Mouse (Mus musculus) mammary gland, adult 2 months (tissue): ENCODE results near the gene Art3. TPM values are rescaled to one million over a fixed set of nuclear protein-coding genes. Genes with fewer than 3 reads are reported as not detected.

Source experiments
- polyA plus RNA-seq: library from polyadenylated mRNA; depleted of rRNA; stranded (reverse); fragments of >200 nt; gene quantifications from 2 replicates; pipeline ENCODE4 v1.2.3, GENCODE M21; 2012; ENCODE audit warnings: low replicate concordance; rRNA removed

Art3 gene
- polyA plus RNA-seq = 41.7 and 96.6 TPM in 2 replicates

DNA sequence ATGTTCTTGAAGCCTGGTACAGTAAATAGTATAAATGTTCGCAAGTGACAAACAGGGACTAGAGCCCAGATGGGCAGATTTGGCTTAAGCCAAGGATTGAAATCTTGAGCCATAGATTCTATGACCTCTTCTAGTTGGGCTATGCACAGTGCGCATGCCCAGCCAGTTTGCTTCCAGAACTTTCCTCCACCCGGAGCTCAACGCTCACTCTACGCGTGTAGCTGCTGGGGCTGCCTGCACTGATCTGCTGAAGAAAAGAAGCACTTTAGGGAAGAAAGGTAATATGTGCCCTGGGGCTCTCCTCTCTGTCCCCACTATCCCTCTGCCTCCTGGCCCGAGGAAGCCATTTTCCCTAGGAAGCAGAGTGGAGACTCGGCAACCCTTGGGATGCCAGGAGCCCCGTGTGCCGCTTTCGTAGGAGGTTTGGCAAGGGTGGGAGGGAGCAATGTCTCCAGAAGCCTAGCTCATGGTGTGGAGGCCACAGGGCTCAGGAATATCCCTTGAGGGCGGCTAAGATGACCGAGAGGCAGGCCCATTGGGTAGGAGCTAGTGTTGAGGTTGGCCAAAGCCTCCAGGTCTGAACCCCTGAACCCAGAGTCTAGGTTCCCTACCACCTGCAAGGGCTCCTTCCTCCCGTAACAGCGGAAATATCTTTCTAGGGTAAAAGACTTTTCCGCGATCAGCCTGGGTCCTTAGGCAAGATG, at the start of gene Art3:
TSS of gene Art3 (plus strand) at position 193 of the 704 bp plus-strand sequence.

DNA sequence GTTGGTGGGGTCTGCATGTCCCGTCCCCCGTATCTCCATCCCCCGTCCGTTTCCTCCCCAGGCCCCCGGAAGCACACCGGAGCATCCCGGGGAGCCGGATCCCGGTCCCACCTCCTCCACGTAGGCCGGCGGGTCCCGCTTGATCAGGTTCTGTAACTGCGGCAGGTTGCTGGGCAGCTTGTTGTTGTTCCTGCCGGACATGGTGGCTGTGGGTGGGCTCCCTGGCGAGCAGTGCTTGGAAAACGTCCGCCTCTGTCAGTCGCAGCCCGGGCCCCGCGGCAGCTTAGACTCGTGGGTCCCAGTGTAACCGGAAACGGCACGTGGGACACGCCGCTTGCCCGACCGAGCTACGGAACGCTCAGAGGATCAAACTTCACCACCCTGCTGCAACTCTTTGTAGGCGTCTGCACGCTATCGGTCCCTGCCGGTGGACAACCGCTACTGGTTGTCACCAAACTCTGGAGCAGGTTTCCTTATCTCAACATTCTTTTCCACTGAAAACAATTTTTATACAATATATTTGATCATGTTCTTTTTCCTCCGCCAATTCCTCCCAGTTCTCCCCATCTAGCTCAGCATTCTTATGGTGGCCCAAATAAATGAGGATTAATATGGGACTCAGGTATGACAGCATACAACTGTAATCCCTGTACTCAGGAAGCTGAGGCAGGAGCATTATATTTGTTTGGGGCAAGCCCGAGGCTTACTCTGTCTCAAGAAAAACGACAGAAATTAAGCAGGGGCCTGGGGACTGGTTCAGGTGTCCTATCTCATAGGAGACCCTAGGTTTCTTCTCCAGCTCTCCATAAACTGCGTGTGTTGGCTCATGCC, 21.7 kb upstream of the Art3 start, which contains the start of gene Sdad1:
TSS of gene Sdad1 (minus strand) at position 799 of the 831 bp plus-strand sequence.

DNA sequence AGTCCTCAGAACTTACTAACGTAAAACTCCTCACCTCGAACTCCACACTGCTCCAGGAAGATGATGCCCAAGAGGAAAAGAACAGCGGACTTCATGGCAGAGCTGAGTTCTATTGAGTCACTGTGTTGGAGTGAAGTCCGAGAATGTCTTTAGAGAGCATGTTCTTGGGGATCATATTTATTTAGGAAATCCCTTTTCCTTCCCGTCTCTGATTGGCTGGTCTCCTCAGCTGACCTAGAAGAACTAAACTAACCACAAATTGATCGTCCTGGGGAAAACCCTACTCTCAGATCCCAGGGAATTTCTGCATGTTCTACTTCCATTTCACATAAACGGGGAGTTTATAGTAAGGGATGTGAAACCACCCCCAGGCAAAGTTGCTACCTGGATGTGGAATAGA, 3.7 kb upstream of the Art3 start, which contains the start of gene Cxcl9:
TSS of gene Cxcl9 (minus strand) at position 151 of the 400 bp plus-strand sequence.

DNA sequence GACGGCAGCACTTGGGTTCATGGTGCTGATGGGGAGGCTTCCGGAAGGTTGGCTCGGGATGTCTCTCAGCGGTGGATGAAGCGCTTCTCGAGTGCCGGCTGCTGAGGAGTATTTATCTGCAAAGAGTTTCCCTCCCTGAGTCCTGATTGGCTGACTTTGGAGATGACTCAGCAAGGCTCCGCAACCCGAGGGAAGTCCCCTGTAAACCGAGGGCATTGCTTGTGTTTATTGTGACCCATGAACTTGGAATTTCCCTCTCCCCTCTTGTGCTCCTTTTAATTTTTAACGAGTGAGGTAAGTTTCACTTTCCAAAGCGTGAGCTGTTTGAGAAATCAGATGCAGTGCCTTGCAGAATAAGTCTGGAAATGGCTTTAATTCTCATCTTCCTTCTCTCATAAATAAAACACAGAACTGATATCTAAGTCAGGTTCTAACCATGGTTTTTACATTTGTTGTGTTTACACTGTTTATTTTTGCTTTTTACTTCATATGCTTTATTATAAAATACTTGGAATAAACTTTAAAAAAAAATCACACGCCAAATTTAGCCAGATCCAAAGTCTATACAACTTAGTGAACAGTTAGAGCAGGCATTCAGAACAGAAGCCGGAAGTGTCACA, 17.3 kb downstream of the Art3 start, which contains the start of gene Cxcl10:
TSS of gene Cxcl10 (minus strand) at position 96 of the 620 bp plus-strand sequence.

DNA sequence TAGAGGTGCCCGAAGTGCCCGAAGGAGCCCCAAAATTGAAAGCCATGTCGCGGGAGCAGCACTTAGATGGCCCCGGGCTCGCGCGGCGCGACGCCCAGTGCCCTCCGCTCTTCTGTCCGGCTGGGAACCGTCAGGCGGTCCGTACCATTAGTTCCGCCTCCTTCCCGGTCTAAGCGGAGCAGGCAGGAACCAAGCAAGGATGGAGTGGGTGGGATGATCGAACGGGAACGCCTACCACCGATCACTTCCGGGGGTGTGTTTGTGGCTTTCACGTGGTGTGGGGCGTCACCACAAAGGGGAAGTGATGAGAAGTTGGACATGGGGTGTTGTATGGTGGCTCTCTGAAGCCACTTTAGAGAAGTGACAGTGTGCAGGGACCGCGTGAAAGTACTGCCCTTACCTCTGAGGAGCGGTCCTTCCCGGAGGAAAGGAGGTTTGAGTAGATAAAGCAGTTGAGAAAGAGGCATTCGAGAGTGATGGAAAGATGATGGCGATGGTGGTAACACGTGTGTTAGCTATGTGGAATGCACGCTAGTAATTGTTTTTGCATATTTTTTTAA, 103.5 kb downstream of the Art3 start, which contains the start of gene Nup54:
TSS of gene Nup54 (minus strand) at position 195 of the 560 bp plus-strand sequence.

Other genes with a start within 250 kb of the Art3 start
- 14.8 and 28.2 TPM in 2 replicates for gene G3bp2, start 248.1 kb upstream of the Art3 start, polyA plus RNA-seq
- 24.9 and 26.0 TPM in 2 replicates for gene Uso1, start 193.9 kb upstream of the Art3 start, polyA plus RNA-seq
- not detected in 2 replicates for gene U90926, start 116.4 kb upstream of the Art3 start, polyA plus RNA-seq
- gene Ppef2, start 75.5 kb upstream of the Art3 start, polyA plus RNA-seq = 1.8 and 2.6 TPM in 2 replicates
- gene Naaa, start 53.7 kb upstream of the Art3 start, polyA plus RNA-seq = 96.5 and 118 TPM in 2 replicates
- 9.1 and 12.4 TPM in 2 replicates for gene Sdad1, start 21.3 kb upstream of the Art3 start, polyA plus RNA-seq
- gene Cxcl9, start 3.7 kb upstream of the Art3 start, polyA plus RNA-seq = 54.6 and 78.7 TPM in 2 replicates
- 10.0 and 18.9 TPM in 2 replicates for gene Cxcl10, start 17.1 kb downstream of the Art3 start, polyA plus RNA-seq
- 10.5 and 16.5 TPM in 2 replicates for gene Nup54, start 103.4 kb downstream of the Art3 start, polyA plus RNA-seq
- gene Scarb2, start 175.0 kb downstream of the Art3 start, polyA plus RNA-seq = 26.6 and 37.0 TPM in 2 replicates
- gene Fam47e, start 223.2 kb downstream of the Art3 start, polyA plus RNA-seq = not detected in 2 replicates